Mouse (Mus musculus) c-Kit-positive CD71-positive TER-119-positive erythroid progenitor cells, embryonic 14.5 days (primary cell): ENCODE data around the gene Slc24a2.

Experiments
- DNase-seq: peaks from one replicate; pipeline ENCODE4 v3.0.0-alpha.2; 2013; ENCODE audit warnings: low spot score

Gene Slc24a2

DNA sequence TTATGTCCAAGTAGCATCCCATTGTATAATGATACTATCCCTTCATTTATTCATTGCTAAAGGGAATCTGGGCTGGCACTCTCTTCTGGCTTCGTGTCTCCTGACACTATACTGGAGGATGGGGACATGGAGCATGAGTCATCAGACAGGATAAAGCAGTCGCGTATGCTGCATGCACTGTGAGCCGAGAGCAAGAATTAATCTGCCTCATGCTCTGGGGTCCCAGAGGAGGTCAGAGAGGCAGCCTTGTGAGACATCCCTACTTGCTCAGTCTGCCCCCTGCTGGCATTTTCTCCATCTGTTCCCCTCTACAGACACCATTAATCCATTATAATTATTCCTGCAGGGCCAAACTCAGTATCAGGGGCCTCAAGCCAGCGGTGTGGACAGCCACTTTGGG is 276.8 kb downstream of the Slc24a2 start:
- DNase-seq: no peak

DNA sequence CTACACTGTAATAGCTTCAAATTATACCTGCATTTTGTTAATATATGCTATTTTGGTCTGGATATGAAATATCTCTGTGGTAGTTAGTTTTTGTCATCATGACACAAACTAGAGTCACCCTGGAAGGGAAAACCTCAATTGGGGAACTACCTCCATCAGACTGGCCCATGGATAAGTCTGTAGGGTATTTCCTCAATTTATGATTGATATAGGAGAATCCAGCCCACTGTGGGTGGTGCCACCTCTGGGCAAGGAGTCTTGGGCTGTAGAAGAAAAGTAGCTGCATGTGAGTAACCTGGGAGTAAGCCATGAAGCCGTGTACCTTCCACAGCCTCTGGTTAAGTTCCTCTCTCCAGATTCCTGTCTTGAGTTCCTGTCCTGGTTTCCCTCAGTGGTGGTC is 281.5 kb downstream of the Slc24a2 start:
- no peak for DNase-seq

DNA sequence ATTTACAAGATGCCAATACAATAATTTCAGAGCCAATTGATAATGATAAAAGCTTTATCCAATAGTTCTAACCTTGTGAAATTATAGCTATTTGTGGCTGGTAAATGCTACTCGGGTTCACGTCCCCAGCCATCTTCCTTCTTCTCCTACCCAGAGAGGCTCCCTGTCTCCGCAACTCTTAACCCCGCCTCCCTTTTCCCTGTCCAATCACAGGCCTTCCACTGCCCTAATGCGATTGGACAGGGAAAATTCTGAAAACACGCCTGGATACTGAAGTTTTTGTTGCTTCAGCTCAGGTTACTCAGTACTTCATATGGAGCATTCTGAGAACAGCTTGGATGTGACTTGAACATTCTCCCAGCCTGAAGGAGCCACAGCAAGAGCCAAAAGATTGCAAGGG is 287.0 kb downstream of the Slc24a2 start:
- no peak for DNase-seq

DNA sequence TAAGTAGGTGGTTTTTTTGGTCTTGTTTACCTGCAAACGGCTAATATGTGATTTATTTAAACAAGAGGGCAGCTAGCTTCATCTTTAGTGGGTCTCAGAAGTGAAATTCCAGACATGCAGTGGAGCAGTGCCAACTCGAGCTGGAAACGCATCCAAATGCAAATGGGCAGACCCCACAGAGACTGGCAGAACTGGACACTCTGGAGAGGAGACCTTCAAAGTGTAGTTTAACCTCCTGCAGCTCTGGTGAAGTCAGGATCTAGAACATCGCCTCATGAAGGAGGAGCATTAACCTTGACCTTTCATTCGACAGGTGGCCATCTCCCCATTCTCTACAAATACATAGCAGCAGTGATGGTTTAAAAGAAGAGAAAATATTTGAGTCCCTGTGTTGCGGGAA is 287.6 kb downstream of the Slc24a2 start:
- DNase-seq: no peak

DNA sequence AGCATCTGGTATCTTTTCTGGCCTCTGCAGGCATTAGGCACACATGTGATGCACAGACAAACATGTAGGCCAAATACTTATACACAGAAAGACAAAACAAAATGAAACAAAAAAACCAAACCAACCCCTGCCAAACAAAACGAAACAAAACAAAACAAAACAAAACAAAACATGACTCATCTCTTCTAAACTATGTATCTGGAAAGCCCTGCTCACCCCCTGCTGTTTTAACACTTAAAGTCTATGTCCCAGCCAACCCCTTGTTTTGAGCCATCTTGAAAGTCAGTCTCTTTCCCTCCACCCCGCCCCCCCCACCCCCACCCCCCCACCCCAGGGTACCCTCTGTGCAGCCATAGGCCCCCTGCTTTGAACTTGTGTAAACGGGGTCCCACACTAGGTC is 293.6 kb downstream of the Slc24a2 start:
- DNase-seq: no peak

DNA sequence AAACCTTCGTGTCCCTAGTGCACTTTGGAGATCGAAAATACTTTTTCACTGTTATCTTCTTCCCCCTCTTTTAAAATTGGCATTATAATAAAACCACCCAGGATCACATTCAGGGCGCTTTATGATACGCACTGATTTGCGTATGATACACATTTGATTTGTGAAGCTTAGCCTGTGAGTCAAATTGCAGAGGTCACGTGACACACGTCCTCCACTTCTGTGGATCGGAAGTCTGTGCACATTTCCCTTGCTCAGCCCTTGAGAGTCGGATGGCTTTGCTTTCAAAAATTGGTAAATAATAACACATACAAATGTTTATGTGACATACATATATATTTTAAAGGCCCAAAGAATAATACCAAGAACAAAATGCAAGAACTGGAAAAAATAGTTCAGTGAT is 294.1 kb downstream of the Slc24a2 start:
- no peak for DNase-seq
